Mouse (Mus musculus) forelimb bud, embryonic 11.5 days (tissue): ENCODE results near the gene Zfp668.

Experiments
- DNase-seq: peaks from one replicate; pipeline ENCODE4 v3.0.0-alpha.2; 2012; ENCODE audit warnings: low read depth, low spot score

Gene Zfp668

DNA sequence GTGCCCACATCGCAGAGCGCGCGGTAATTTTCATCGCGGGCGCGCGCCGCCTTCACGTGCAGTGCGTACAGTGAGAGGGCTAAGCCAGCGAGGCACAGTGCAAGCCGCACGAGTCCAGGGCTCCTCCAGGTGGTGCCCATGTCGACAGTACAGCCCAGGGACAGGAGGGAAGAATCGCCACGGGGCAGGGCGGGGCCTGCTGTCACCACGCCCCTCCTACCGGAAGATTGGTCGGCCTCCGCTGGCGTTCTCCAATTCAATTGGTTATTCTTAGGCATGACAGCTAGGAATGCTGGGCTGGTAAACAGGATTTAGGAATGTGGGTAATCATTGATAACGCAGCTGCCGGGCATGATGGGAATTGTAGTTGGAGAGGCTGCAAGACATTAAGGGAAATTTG, 18.8 kb upstream of the Zfp668 start, which contains the start of the genes Gm21974 and Vkorc1:
Gm21974 (minus strand) TSS at position 13 of the 400 bp plus-strand sequence.
Vkorc1 (minus strand) TSS at position 176 of the 400 bp plus-strand sequence.
- peak; percentile 96 for DNase-seq

DNA sequence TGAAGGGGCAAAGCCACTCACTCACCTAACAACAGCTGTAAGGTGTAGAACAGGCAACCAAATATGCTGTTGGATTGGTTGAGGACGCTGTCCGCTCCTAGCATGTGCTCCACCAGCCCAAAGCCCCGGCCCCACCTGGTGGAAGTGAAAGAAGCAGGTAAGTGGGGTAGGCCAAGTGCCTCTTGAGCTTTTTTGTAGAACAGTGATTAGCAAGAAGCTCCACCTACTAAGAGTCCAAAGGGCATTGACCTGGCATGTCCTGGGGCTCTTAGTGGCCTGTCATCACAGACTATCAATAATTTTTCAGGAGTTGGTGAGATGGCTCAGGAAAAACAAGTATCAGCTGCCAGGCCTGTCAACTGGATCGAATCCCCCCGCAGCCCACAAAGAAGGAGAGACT, 17.9 kb upstream of the Zfp668 start:
- DNase-seq, result no peak

DNA sequence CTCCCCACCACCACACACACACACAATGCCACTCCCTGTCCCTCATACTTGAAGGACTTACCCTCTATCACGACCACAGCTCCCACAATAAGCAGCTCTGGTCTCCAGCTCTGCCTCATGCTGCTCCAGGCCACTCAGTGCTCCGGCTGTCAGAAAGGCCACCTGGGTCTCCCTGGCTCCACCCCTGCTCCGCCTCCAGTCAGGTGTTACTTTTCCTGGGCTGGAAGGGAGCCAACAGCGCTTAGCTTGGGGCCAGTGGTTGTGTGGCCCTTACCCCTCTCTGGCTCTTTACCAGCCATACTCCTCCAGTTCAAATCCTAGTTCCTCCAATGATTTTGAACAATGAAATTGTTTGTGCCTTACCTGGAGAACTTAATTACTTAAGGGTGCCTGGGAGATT, 14.2 kb upstream of the Zfp668 start, which contains the start of gene Prss53:
Prss53 (minus strand) TSS at position 173 of the 400 bp plus-strand sequence.
- no peak for DNase-seq

DNA sequence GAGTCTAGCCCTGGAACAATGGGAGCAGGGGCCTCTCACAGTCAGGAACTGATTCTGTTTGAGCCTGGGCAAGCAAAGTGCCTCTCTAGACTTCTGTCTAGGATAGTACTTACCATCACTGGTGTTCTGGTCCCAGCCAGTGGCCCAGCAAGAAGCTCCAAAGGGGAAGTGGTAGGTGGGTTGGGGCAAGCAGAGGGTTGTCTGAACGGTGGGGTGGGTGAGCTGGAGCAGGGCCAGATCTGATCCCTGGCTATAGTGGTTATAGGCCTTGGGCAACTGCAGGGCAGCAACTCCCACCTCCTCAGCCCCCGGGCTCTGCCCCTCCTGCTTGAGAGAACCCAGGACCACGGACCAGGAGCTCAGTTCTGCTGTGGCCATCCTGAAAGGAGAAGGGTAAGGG, 12.2 kb upstream of the Zfp668 start:
- DNase-seq, result no peak

DNA sequence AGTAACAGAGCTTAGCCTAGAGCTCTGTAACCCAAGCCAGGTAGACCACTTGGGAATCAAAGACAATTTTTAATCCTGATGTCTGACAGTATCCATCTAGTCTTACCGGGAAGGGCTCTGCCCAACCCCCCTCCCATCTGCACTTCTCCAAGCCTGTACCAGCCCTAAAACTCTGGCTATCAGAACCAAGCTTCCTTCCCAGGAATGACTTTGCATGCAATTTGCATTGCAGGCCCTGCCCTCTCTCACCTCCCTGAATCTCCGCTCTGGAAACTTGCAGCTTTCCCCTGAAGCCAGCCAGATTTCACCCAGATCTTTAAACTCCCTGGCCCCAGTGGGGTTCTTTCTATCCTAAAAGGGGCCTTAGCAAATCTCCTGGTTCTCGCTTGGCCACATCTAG, 11.2 kb upstream of the Zfp668 start:
- no peak for DNase-seq

DNA sequence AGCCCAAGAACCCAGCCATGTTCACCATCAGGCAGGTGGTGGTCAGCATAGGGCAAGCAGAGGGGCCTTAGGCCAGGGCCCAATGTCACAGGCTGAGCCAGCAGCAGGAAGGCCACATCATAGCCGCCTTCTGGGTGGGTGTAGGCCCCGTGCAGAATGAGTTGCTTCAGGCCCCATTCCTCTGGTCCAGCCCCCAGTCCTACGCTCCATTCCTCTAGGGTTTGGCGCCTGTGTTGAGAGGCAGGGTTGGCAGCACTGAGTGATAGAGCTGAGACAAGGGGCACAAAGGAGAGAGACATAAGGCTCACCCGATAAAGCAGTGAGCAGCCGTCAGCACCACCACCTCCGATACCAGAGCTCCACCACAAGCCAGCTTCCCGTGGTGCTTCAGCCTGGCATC, 10.6 kb upstream of the Zfp668 start:
- DNase-seq, result no peak

GRCm38 (mm10) chr7:127886551-127886950, 9.9 kb upstream of the Zfp668 start:
- DNase-seq, result no peak

GRCm38 (mm10) chr7:127885951-127886350, 9.3 kb upstream of the Zfp668 start:
- no peak for DNase-seq

- no peak for DNase-seq
Observed at GRCm38 (mm10) chr7:127880431-127880830, 3.8 kb upstream of the Zfp668 start.

DNA sequence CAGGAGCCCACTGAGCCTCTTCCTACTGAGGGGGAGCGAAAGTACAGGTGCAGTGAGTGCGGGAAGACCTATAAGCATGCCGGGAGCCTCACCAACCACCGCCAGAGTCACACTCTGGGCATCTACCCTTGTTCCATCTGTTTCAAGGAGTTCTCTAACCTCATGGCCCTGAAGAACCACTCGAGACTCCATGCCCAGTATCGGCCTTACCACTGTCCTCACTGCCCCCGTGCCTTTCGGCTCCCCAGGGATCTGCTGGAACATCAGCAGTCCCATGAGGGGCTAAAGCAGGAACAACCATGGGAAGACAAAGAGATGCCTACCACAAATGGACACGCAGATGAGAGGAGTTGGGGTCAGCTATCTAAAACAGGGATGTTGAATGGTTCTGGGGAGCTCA, 2.7 kb upstream of the Zfp668 start:
- DNase-seq, result no peak

DNA sequence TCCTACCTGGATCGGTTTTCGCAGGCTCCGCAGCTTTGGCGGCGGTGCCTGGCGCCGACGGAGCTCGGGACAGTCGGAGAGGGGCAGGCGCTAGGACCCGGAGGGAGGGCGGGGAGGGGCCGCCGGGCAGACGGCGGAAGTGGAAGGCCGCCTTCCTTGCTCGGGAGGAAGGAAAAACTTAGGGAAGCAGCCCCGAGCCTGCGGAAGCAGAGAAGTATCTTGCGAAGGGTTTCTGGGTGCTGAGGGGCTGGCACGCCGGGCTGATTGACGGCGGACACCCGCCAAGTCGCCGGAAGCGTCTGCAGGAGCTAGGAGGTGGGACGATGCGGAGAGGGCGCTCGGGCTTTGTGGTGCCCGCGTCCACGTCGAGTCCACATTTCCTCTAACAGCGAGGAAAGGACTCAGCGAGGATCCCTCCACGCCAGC, 574 bp downstream of the Zfp668 start, which contains the start of gene Zfp646:
Zfp646 (plus strand) TSS at position 181 of the 426 bp plus-strand sequence.
- DNase-seq, result peak; percentile 90

DNA sequence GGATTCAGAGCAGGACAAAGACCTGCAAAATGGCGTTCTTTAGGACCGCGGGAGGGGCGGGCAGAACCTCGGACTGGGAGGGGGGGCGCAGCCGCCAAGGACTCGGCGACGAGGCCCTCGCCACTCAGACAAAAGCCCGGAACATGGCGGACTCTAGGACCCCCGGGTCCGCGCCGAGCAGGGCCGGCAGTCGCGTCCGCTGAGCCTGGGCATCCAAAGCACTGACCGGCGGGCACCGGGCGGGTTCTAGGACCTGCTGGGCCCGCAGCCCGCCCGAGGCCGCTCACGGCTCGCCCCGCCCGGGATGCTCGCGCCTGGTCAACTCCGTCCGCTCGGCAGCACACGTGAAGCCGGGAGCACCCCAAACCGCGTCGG, 1.0 kb downstream of the Zfp668 start:
- peak; percentile 96 for DNase-seq

GRCm38 (mm10) chr7:127874812-127875626, 1.6 kb downstream of the Zfp668 start:
- no peak for DNase-seq

DNA sequence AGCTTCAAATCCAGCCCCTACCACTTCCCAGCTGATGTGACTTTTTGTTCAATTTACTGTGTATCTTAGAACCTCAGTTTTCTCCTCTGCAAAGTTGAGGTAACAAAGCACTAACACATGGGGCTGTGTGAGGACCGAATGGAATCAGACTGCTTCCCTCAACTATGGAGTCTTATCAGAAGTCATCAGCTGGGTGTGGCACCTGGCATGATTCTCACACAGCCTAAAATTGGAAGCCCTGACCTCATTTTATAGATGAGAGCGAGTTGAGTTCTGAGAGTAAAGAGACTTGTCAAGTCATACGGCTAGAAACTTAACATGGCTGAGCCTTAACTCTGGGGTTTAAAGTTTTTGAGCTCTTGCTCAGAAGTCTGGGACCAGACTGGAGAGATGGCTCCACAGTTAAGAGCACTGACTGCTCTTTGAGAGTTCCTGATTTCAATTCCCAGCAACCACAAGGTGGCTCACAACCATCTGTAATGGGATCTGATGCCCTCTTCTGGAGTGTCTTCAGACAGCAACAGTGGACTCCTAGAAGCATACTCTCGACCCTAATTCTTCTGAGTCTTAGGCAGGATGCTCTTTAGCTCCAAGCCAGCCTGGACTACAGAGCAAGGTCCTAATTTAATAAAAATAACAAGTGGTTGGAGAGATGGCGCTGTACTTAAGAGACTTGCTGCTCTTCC, 6.3 kb downstream of the Zfp668 start:
- no peak for DNase-seq

DNA sequence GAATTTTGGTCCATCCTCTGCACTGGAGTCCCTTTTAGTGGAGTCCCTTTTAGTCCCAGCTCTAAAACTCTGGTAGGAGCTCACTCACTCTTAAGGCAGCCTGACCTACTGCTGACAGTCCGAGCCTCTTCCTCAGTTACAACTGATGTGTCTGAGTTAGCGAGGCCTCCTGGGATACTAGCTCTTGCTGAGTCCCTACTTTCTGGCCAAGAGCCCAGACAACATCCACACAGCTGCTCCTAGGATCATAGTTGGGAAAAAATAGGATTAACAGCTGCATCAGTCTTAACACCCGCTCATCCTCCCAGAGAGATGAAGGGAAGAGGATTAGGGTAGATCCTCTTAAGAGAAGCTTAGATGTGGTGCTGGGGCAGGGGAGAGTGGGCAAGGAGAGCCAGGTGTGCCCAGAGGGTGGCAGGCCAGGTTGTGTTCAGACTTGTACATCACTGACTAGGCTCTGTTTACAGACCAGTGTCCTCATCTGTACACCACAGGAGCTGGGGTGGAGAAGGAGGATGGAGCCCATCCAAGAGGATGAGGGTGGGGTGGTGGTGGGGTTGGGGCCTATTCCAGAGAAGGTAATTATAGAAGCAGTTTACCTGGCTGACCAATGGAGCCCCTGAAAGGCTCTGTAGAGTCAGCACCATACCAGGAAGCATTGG, 7.3 kb downstream of the Zfp668 start:
- no peak for DNase-seq

DNA sequence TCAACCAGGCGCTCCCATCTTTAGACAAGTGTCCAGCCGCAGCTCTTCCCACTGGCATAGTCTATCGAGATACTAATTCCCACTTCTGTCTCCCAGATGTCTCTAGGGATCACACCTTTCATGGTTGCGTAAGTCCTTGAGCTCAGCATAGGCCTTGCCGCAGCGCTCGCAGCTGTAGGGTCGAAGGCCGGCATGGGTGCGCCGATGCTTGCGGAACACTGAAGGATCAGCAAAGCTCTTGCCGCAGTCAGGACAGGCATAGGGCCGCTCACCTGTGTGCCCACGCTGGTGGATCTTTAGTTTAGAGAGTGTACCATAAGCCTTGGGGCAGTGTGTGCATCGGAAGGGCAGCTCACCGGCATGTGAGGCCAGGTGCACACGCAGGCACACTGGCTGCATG, 9.0 kb downstream of the Zfp668 start:
- DNase-seq, result no peak

DNA sequence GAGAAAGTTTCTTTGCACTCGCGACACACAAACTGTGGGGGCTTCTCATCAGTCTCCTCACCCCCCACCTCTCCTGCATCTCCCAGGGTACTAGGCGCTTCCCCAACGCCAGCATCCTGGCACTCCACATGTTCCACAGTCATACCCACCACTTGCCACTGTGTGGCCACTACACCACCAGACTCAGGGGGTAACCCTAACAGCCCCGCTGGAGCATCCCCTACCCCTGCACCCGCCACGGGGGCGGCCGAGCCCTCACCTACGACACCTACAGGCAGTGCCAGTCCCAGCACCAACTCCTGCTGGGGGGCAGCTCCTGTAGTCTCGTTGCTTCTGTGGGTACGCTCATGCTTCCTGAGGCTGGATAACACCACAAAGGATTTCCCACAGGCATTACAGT, 10.2 kb downstream of the Zfp668 start:
- no peak for DNase-seq

GRCm38 (mm10) chr7:127858258-127858657, 18.4 kb downstream of the Zfp668 start:
- DNase-seq, result no peak

GRCm38 (mm10) chr7:127850906-127851305, 25.7 kb downstream of the Zfp668 start:
- DNase-seq, result no peak

DNA sequence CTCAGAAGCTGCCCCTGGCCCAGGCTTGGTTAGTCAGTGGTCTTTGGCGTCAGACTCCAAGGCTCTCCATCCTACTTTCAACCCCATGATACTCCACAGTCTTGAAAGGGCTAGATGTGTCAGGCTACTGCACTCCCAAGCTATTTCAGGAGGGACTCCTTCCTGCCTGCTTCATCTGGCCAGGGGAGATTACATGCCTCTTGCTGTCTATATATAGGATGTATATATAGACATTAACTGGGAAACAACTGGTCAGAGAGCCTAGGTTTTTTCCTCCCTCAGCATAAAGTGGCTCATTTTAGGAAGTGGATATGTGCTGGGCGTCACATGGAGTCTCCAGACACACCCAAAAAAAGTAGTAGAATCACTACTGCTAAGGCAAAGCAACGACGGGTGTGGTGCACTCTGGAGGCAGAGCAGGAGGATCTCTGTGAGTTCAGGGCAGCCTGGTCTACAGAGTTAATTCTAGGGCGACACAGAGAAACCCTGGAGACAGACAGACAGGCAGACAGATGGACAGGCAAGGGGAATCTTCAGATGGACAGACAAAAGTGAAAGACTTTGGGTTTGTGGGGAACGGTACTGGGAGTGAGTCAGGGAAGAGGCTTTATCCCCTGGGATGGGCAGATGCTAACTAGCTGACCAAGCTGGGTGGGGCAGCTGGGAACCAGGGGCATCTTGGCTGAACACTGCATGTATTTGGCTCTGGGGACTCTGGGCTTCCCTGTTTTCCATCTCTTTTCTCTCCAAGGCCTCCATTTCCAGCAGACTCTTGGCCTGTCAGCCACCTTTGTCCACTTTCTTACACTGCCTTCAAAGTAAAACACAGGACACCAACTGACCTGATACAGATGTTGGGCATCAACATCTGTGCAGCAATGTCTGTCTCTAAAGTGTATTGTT, 26.4 kb downstream of the Zfp668 start:
- no peak for DNase-seq
